Mouse (Mus musculus): Measurements from ENCODE around the gene Gm20388.
A peak's percentile ranks its signal among the peaks of the same experiment; 100 is the strongest.

Gm20388 gene

GRCm38 (mm10) chr8:120948050-120948595 lies 1037.5 kb downstream of the Gm20388 start:
- DNase-seq (ENCODE audit: low read depth in 2 of 2, low spot score in 2 of 2) = no peak

GRCm38 (mm10) chr8:120948620-120949491 lies 1038.2 kb downstream of the Gm20388 start:
- DNase-seq (ENCODE audit: low read depth in 2 of 2, low spot score in 2 of 2) = no peak

GRCm38 (mm10) chr8:120950674-120951218 lies 1040.1 kb downstream of the Gm20388 start:
- no peak for DNase-seq (ENCODE audit: low read depth in 2 of 2, low spot score in 2 of 2)

- no peak for DNase-seq (ENCODE audit: low read depth in 2 of 2, low spot score in 2 of 2)
Measured at GRCm38 (mm10) chr8:120959470-120959891, 1048.8 kb downstream of the Gm20388 start.

- DNase-seq (ENCODE audit: low read depth in 2 of 2, low spot score in 2 of 2) = no peak
Measured at GRCm38 (mm10) chr8:120962606-120963380, 1052.2 kb downstream of the Gm20388 start.

- no peak for DNase-seq (ENCODE audit: low read depth in 2 of 2, low spot score in 2 of 2)
Measured at GRCm38 (mm10) chr8:120966557-120966956, 1055.9 kb downstream of the Gm20388 start.

- DNase-seq (ENCODE audit: low read depth in 2 of 2, low spot score in 2 of 2) = no peak
Measured at GRCm38 (mm10) chr8:120968308-120968707, 1057.7 kb downstream of the Gm20388 start.

GRCm38 (mm10) chr8:120970346-120970745 lies 1059.7 kb downstream of the Gm20388 start:
- peak in 1 of 2 experiments; percentile 29 for DNase-seq (ENCODE audit: low read depth in 2 of 2, low spot score in 2 of 2)

GRCm38 (mm10) chr8:120971691-120972469 lies 1061.2 kb downstream of the Gm20388 start:
- no peak for DNase-seq (ENCODE audit: low read depth in 2 of 2, low spot score in 2 of 2)

- no peak for DNase-seq (ENCODE audit: low read depth in 2 of 2, low spot score in 2 of 2)
Measured at GRCm38 (mm10) chr8:120973046-120973445, 1062.4 kb downstream of the Gm20388 start.

GRCm38 (mm10) chr8:120977131-120977530 lies 1066.5 kb downstream of the Gm20388 start:
- no peak for DNase-seq (ENCODE audit: low read depth in 2 of 2, low spot score in 2 of 2)

- DNase-seq (ENCODE audit: low read depth in 2 of 2, low spot score in 2 of 2) = no peak
Measured at GRCm38 (mm10) chr8:120979210-120979609, 1068.6 kb downstream of the Gm20388 start.

- DNase-seq (ENCODE audit: low read depth in 2 of 2, low spot score in 2 of 2) = no peak
Measured at GRCm38 (mm10) chr8:120980948-120981347, 1070.3 kb downstream of the Gm20388 start.

GRCm38 (mm10) chr8:120984888-120985287 lies 1074.2 kb downstream of the Gm20388 start:
- DNase-seq (ENCODE audit: low read depth in 2 of 2, low spot score in 2 of 2) = no peak

GRCm38 (mm10) chr8:120986022-120986421 lies 1075.4 kb downstream of the Gm20388 start:
- DNase-seq (ENCODE audit: low read depth in 2 of 2, low spot score in 2 of 2) = no peak

- no peak for DNase-seq (ENCODE audit: low read depth in 2 of 2, low spot score in 2 of 2)
Measured at GRCm38 (mm10) chr8:120993738-120994137, 1083.1 kb downstream of the Gm20388 start.

- DNase-seq (ENCODE audit: low read depth in 2 of 2, low spot score in 2 of 2) = no peak
Measured at GRCm38 (mm10) chr8:120995424-120995823, 1084.8 kb downstream of the Gm20388 start.

- DNase-seq (ENCODE audit: low read depth in 2 of 2, low spot score in 2 of 2) = no peak
Measured at GRCm38 (mm10) chr8:120996905-120997581, 1086.4 kb downstream of the Gm20388 start.

GRCm38 (mm10) chr8:120997926-120998325 lies 1087.3 kb downstream of the Gm20388 start:
- no peak for DNase-seq (ENCODE audit: low read depth in 2 of 2, low spot score in 2 of 2)

- DNase-seq (ENCODE audit: low read depth in 2 of 2, low spot score in 2 of 2) = no peak
Measured at GRCm38 (mm10) chr8:120998966-120999365, 1088.3 kb downstream of the Gm20388 start.
